Mouse (Mus musculus) CH12.LX (cell line): ENCODE results near the gene Prr15.

ENCODE experiments used
- CHD2 ChIP-seq: IDR thresholded peaks from 2 replicates; pipeline ENCODE4 v1.6.1; 2011; ENCODE audit warnings: low read length, improper control_type of control experiment
- CTCF ChIP-seq, 2 experiments: IDR thresholded peaks in 1 of 2; conservative IDR thresholded peaks in 1 of 2; 2 replicates each; pipeline ENCODE4 v1.5.1; 2011 to 2012; ENCODE audit warnings: low read depth in 2 of 2, low read length in 2 of 2, improper control_type of control experiment in 1 of 2, inconsistent platforms in 1 of 2, mild to moderate bottlenecking in 1 of 2, moderate library complexity in 1 of 2
- EP300 ChIP-seq: IDR thresholded peaks from 2 replicates; pipeline ENCODE4 v1.6.1; 2011; ENCODE audit warnings: low read length, improper control_type of control experiment
- HCFC1 ChIP-seq: IDR thresholded peaks from 2 replicates; pipeline ENCODE4 v1.6.1; 2012; ENCODE audit warnings: low read depth, mild to moderate bottlenecking, inconsistent platforms, low read length, improper control_type of control experiment
- MAFK ChIP-seq: IDR thresholded peaks from 2 replicates; pipeline ENCODE4 v1.6.1; 2011; ENCODE audit warnings: low read length, improper control_type of control experiment; ENCODE audit not compliant: insufficient replicate concordance
- MAX ChIP-seq: IDR thresholded peaks from 2 replicates; pipeline ENCODE4 v1.6.1; 2011; ENCODE audit warnings: low read length, improper control_type of control experiment
- MAZ ChIP-seq: IDR thresholded peaks from 2 replicates; pipeline ENCODE4 v1.6.1; 2012; ENCODE audit warnings: low read depth, mild to moderate bottlenecking, inconsistent platforms, low read length, improper control_type of control experiment, moderate library complexity
- MXI1 ChIP-seq: IDR thresholded peaks from 2 replicates; pipeline ENCODE4 v1.6.1; 2011; ENCODE audit warnings: mild to moderate bottlenecking, low read depth, low read length, improper control_type of control experiment
- POLR2A ChIP-seq: IDR thresholded peaks from 2 replicates; pipeline ENCODE4 v1.6.1; 2011; ENCODE audit warnings: low read depth, mild to moderate bottlenecking, improper control_type of control experiment, low read length
- RCOR1 ChIP-seq: conservative IDR thresholded peaks from 2 replicates; pipeline ENCODE4 v1.6.1; 2012; ENCODE audit warnings: low read depth, mild to moderate bottlenecking, inconsistent platforms, low read length, improper control_type of control experiment
- SIN3A ChIP-seq: IDR thresholded peaks from 2 replicates; pipeline ENCODE4 v1.6.1; 2012; ENCODE audit warnings: low read length, improper control_type of control experiment, inconsistent platforms
- SMC3 ChIP-seq: IDR thresholded peaks from 2 replicates; pipeline ENCODE4 v1.6.1; 2011; ENCODE audit warnings: low read depth, low read length, improper control_type of control experiment
- TBP ChIP-seq: conservative IDR thresholded peaks from 2 replicates; pipeline ENCODE4 v1.6.1; 2011; ENCODE audit warnings: low read depth, low read length, improper control_type of control experiment
- ZC3H11A ChIP-seq: IDR thresholded peaks from 2 replicates; pipeline ENCODE4 v1.6.1; 2012; ENCODE audit warnings: low read depth, mild to moderate bottlenecking, inconsistent platforms, low read length, improper control_type of control experiment

DNA sequence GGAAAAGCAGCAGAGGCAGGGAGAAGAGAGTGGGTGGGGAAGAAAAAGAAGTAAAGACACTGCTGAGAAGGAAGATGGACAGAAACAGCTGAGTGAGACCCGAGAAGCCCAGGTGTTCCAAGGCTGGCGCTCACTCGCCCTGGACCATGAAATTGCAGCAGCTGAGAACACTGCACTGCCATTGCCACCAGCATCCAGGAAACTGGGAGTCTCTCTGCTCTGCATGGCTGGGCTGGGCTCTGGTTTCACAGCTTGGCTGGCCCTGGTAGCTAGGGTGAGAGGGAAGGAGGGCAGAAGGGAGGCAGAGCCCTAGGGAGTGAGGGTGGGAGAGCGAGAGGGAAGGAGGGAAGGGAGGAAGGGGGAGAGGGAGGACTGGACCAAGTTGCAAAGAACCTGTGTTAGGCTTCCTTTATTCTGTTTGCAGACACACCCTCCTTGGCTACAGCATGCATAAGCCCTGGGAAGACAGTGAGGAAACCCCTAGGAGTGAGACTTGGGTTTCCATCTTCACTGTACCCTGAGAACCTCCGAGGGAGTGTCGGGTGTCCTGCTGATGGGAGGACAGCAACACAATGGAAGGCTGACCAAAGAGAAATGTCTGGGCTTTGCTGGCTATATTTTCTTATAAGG, 44.4 kb downstream of the Prr15 start:
- TF ChIP-seq MAZ (no peak), CTCF (conservative IDR thresholded peaks at IDR 0.05 in 1 of 2, IDR thresholded peaks at IDR 0.05 in 1 of 2; ENCODE audit: low read depth in 2 of 2, low read length in 2 of 2) (no peak), MAX (no peak), MXI1 (no peak), ZC3H11A (no peak), POLR2A (no peak), TBP (no peak), MAFK (no peak), SMC3 (no peak), CHD2 (no peak), RCOR1 (no peak), EP300 (no peak), SIN3A (no peak), HCFC1 (no peak)
